Mouse (Mus musculus): Measurements from ENCODE around the gene Rundc1.
A peak's percentile ranks its signal among the peaks of the same experiment; 100 is the strongest.
"Not testable (repeated sequence)": the region's sequence is repeated elsewhere in the genome, so short reads cannot be mapped to it uniquely, and the experiment has no call there.

The Rundc1 gene

GRCm38 (mm10) chr11:101467477-101468262, 42.8 kb downstream of the Rundc1 start:
- peak; percentile 54 for DNase-seq (ENCODE audit: low spot score)

GRCm38 (mm10) chr11:101468263-101468688, 43.4 kb downstream of the Rundc1 start:
- DNase-seq (ENCODE audit: low spot score): no peak

GRCm38 (mm10) chr11:101468731-101469130, 43.8 kb downstream of the Rundc1 start:
- DNase-seq (ENCODE audit: low spot score): no peak

GRCm38 (mm10) chr11:101469155-101469554, 44.3 kb downstream of the Rundc1 start:
- no peak for DNase-seq (ENCODE audit: low spot score)

GRCm38 (mm10) chr11:101470206-101470605, 45.3 kb downstream of the Rundc1 start:
- no peak for DNase-seq (ENCODE audit: low spot score)

- no peak for DNase-seq (ENCODE audit: low spot score)
Observed at GRCm38 (mm10) chr11:101471926-101472325, 47.0 kb downstream of the Rundc1 start.

GRCm38 (mm10) chr11:101472336-101472735, 47.5 kb downstream of the Rundc1 start:
- DNase-seq (ENCODE audit: low spot score): no peak

GRCm38 (mm10) chr11:101473686-101474085, 48.8 kb downstream of the Rundc1 start:
- not testable (repeated sequence) for DNase-seq (ENCODE audit: low spot score)

GRCm38 (mm10) chr11:101474298-101474697, 49.4 kb downstream of the Rundc1 start:
- no peak for DNase-seq (ENCODE audit: low spot score)

GRCm38 (mm10) chr11:101476361-101476760, 51.5 kb downstream of the Rundc1 start:
- DNase-seq (ENCODE audit: low spot score): not testable (repeated sequence)

GRCm38 (mm10) chr11:101477194-101477551, 52.3 kb downstream of the Rundc1 start:
- DNase-seq (ENCODE audit: low spot score): no peak

GRCm38 (mm10) chr11:101477552-101478211, 52.8 kb downstream of the Rundc1 start:
- no peak for DNase-seq (ENCODE audit: low spot score)

GRCm38 (mm10) chr11:101479171-101479635, 54.3 kb downstream of the Rundc1 start:
- no peak for DNase-seq (ENCODE audit: low spot score)

GRCm38 (mm10) chr11:101480912-101481311, 56.0 kb downstream of the Rundc1 start:
- DNase-seq (ENCODE audit: low spot score): no peak

- DNase-seq (ENCODE audit: low spot score): no peak
Observed at GRCm38 (mm10) chr11:101483804-101484203, 58.9 kb downstream of the Rundc1 start.

GRCm38 (mm10) chr11:101484245-101484644, 59.4 kb downstream of the Rundc1 start:
- DNase-seq (ENCODE audit: low spot score): no peak

GRCm38 (mm10) chr11:101484814-101485213, 59.9 kb downstream of the Rundc1 start:
- DNase-seq (ENCODE audit: low spot score): no peak
